Mouse (Mus musculus) heart, embryonic 11.5 days (tissue): Measurements from ENCODE around the gene Bcl2a1b. TPM values are rescaled to one million over a fixed set of nuclear protein-coding genes. Genes with fewer than 3 reads are reported as not detected.

Experiments
- polyA plus RNA-seq: library from polyadenylated mRNA; unstranded; fragments of >200 nt; fragmentation: Nextera tagmentation; extraction: Ambion mirVana; gene quantifications from 2 replicates; pipeline ENCODE4 v1.2.1, GENCODE M21; 2014

Bcl2a1b gene
- polyA plus RNA-seq, 1 experiment from 2014 or later = 0.66 TPM

Other genes starting within 250 kb of the Bcl2a1b start
- not detected in 2 replicates for gene Bcl2a1a, start 242.3 kb upstream of the Bcl2a1b start, polyA plus RNA-seq
- gene Trim43b, start 106.4 kb upstream of the Bcl2a1b start, polyA plus RNA-seq = not detected in 2 replicates
- gene Gm29094, start 170 bp downstream of the Bcl2a1b start, polyA plus RNA-seq = not detected in 2 replicates
- 15.1 and 15.5 TPM in 2 replicates for gene Mthfs, start 11.5 kb downstream of the Bcl2a1b start, polyA plus RNA-seq